Mouse (Mus musculus) gastrocnemius, postnatal 25 days (tissue): ENCODE measurements at regions not wholly inside any gene's neighbourhood (a gene's known extent, or its start where the extent isn't known, plus 50 kb on each side); places are given as distances from the start of the nearest gene placed in this dataset.

ENCODE experiments used
- DNase-seq: peaks from one replicate; pipeline ENCODE4 v3.0.0; 2022

DNA sequence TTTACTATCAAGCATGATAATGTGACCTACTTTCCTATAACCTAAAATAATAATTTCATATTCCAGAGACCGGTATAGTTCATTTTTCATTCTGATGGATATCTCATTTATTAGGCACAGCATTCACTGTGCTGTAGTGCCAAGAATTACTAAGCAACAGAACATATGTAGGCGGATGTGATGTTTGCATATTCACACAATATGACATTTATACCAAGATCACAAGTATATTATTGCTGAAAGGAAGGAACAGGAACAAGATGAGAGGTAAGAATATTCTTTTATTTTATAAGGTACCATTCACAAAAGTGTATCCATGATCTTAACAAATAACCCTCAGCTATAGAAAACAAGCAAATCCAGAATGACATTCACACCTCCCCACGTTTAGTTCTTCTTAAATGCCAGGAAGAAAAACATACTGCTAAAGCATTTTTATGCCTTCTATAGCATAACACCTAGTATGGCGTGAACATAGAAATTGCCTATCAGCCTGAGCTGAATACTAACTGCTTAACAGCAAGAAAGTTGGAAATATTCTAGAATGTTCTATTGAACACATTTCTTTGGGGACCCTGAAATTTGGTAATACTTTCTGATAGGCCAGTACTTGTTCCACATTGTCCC lies 1062.8 kb upstream of the Acvr2a start:
- DNase-seq: no peak

DNA sequence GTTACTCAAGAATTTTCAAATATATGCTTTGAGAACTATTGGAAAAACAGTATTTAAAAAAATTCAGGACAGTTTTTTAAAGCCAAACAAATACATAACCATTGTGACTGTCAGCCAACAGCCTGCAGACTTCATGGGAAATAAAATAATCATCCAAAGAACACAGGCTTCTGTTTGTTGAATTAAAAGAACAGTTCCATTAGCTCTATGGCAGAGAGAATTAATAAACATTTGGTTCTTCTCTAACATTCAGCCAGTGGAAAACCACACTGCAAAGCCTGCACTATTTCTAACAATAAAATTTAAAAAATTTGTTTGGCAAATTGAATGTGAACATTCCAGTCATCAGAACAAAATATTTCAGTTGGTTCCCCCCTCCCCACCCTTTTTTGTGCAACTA lies 1058.2 kb upstream of the Acvr2a start:
- DNase-seq: no peak

DNA sequence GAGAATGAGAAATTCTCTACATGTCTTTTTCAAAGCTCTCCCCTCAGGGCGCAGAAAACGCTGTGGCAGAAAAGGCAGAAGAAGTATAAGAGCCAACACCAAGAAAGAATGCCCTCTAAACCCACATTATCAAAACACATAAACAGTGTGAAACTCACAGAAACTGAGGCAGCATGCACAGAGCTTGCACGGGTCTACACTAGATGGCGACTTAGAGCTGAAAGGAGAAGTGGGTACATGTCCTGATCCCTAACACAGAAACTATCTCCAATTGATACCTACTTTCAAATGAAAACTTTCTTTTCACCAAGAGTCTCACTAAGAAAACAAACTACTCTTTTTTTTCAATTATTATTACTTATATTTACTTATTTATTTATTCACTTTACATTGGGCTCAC lies 1057.7 kb upstream of the Acvr2a start:
- DNase-seq: no peak

- DNase-seq: no peak
These were observed 1038.1 kb upstream of the Acvr2a start for GRCm38 (mm10) chr2:47775766-47776165.

DNA sequence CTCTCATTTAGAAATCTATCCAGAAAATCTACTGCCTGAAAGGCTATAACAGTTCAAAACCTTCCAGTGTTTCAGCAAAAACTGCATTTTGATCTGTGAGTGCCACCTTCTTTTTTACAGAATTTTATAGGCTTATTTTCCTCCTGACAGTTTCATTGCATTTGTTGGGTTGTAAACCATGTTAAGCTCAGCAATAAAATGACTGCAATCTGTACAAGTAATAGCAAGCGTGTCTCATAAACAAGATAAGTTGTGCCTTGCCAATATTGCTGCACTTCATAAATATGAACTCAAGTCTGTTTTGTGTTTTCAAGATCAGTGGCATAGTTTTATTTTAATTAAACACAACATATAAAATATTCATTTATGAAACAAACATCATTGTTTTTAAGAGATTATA lies 1036.9 kb upstream of the Acvr2a start:
- DNase-seq: no peak

GRCm38 (mm10) chr2:47785848-47786247 lies 1028.1 kb upstream of the Acvr2a start:
- DNase-seq: no peak

- no peak for DNase-seq
These were observed 991.1 kb upstream of the Acvr2a start for GRCm38 (mm10) chr2:47822746-47823271.

- no peak for DNase-seq
These were observed 981.4 kb upstream of the Acvr2a start for GRCm38 (mm10) chr2:47832493-47832892.

DNA sequence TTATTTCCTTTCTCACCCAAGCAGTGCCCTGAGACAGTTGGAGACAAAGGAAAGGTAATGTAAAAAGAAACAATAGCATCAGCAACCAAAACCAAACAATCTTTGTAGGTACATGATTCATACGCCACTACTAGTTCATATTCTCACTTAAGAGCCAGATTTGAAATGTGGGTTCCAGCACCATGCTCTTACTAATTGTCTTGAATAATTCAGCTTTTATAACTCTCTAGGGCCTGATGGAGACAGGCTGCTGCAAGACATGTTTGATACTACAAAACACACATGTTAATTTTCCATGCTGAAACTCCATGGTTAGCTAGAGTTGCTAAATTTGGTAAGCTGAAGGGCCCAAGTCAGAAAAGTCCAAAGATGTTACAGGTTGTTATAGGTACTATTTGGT lies 980.4 kb upstream of the Acvr2a start:
- no peak for DNase-seq

- no peak for DNase-seq
These were observed 979.7 kb upstream of the Acvr2a start for GRCm38 (mm10) chr2:47834055-47834799.

DNA sequence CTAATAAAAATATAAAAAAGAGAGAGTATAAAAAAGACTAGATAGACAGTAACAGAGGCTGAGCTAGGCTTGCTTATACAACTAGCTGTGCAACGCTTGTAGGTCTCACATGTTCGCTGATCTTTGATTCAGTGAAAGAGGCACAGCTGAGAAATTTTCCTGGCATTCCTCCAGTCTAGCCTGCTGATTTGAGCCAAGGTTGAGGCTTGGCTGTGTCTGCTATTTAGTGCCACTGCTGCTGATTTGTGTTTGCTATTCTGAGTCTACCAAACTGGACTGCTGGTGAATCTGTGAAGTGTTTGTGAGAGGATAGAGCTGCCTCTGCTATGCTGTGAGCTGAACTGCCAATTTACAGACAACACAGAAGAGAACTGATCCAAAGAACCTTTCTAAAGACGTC lies 956.7 kb upstream of the Acvr2a start:
- DNase-seq: no peak

GRCm38 (mm10) chr2:47862446-47862845 lies 951.5 kb upstream of the Acvr2a start:
- DNase-seq: no peak

DNA sequence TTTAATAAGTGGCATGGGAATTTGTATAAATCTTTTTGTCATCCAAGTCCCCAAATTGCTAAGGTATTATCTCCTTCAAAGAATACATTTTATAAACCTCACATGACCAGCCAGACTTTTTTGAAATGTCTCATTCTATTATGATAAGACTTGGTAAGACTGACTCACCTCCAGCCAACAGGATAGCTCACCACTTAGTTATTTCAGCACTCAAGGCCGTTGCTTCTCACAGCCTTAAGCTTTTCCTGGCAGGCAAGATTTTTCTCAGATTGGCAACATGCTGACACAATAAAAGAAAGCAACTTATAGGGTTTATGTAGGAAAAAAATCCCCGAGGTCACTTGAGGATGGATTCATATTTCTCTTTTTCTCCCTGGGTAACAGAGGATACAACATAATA lies 935.9 kb upstream of the Acvr2a start:
- DNase-seq: no peak

DNA sequence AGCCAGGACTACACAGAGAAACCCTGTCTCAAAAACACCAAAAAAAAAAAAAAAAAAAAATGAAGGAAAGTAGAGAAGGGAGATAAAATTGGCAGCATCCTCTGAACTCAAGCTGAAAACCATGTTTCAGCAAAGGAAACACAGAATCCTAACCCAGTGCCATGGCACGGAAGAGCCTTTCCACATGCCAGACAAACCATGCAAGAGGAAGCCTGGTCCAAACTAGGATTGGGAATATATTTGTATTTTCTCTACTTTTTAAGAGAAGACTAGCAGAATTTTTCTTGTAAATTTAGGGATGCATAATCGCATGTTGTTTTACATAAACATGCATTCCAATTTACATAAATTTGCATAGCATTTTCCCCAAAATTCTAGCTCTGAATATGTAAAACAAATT lies 934.8 kb upstream of the Acvr2a start:
- DNase-seq: no peak

GRCm38 (mm10) chr2:47879796-47880195 lies 934.1 kb upstream of the Acvr2a start:
- DNase-seq: no peak

DNA sequence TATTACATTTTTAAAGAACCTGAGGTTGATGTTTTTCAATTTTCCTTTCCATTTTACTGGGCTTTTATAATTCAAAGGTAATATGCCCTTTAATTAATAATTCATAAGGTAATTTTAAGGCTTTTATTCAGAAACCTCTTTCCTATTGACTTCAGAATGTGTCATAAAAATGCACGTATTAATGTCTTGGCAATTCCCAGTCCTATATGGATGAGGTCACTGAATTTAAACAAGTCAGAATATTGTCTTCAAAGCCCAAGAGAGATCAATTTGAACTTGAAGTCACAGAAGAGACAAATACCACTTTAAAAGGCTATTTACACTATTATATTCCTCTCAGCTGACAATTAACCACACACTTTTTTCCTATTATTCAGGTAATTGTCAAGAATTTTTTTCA lies 925.7 kb upstream of the Acvr2a start:
- no peak for DNase-seq

- no peak for DNase-seq
These were observed 922.5 kb upstream of the Acvr2a start for GRCm38 (mm10) chr2:47891366-47891765.

- DNase-seq: no peak
These were observed 921.0 kb upstream of the Acvr2a start for GRCm38 (mm10) chr2:47892879-47893278.

DNA sequence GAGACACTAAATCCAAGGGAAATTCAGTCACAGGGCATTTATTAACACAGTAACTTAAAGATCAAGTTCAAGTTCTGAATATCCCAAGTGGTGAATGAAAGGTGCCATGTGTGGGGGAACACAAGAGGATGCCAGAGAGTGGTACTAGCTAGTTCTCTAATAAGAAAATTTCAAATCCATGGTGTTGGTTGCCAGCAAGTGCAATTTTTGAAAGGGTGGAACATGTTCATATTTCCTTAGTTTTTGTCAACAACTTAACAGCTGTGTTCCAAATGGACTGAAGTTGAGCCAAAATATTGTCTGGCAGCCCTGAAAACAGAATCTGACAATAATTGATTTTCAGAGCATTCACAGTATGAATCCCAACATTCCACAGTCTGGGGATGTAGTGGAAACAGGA lies 919.1 kb upstream of the Acvr2a start:
- no peak for DNase-seq

- no peak for DNase-seq
These were observed 899.6 kb upstream of the Acvr2a start for GRCm38 (mm10) chr2:47914270-47914669.

- DNase-seq: no peak
These were observed 898.9 kb upstream of the Acvr2a start for GRCm38 (mm10) chr2:47914986-47915485.

GRCm38 (mm10) chr2:47922965-47923364 lies 890.9 kb upstream of the Acvr2a start:
- DNase-seq: no peak

DNA sequence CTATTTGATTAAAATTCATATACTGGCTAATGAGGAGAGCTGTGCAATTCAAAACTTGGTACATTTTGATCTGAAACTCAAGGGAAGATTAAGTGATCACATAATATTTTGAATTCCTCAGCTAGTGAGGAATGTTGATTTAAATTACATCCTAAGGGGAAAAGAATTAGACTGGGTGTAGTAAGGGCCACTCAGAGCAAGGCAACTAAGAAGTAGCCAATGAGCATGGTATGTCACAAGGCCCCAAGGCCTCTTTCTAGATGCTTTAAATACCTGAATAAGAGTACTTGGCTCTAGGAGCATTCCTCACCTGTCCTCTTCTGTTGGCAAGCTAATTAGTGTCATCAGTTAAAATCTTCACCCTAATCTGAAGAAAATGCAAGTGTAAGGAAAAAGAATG lies 887.3 kb upstream of the Acvr2a start:
- DNase-seq: no peak

GRCm38 (mm10) chr2:47945061-47945460 lies 868.8 kb upstream of the Acvr2a start:
- no peak for DNase-seq
